Mouse (Mus musculus) adrenal gland, adult (tissue): ENCODE data around the gene Olfr560.
A peak's percentile ranks its signal among the peaks of the same experiment; 100 is the strongest.

Source experiments
- DNase-seq, 2 experiments: peaks; one replicate each; pipeline ENCODE4 v3.0.0; 2022 to 2023; ENCODE audit warnings: low spot score in 1 of 2; ENCODE audit not compliant: inconsistent age in 2 of 2

Olfr560 gene

DNA sequence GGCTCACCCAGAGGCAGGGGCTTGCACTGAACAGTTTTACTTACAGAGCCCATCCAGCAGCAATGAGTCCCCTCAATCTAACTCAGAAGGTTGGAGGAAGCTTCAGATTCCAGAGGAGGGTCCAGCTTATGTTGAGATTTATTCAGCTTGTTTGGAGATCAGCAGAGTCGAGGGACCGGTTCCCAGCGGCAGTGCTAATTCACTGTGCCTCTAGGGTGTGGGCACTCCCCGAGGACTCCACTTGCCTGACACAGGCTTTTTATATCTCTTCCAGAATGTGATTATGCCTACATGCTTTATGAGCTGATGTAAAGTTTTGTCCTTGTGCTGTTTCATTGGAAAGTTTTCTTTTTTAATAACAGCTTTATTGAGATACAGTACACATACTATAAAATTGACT is at the start of gene Olfr560, which contains the start of gene Olfr78:
TSS of gene Olfr560 (minus strand) at position 101 of the 400 bp plus-strand sequence.
TSS of gene Olfr78 (minus strand) at position 206 of the 400 bp plus-strand sequence.
- no peak for DNase-seq

DNA sequence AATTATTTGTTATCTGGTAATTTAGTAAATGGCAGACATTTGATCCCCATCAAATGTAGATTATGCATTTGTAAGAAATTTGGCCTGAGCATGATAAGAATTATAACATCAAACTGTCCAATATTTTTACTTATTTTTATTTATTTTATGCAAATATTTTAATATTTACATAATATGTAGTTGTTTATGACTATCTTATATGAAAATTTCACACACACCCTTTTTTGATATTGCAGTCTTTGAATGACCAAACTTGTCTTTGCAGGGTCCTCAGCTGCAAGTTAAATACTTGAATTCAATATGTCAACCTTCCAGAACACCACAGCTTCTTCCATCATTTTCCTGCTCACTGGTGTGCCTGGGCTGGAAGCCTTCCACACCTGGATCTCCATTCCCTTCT is 44.0 kb upstream of the Olfr560 start, which contains the start of gene Olfr564:
TSS of gene Olfr564 (plus strand) at position 301 of the 400 bp plus-strand sequence.
- DNase-seq = no peak

DNA sequence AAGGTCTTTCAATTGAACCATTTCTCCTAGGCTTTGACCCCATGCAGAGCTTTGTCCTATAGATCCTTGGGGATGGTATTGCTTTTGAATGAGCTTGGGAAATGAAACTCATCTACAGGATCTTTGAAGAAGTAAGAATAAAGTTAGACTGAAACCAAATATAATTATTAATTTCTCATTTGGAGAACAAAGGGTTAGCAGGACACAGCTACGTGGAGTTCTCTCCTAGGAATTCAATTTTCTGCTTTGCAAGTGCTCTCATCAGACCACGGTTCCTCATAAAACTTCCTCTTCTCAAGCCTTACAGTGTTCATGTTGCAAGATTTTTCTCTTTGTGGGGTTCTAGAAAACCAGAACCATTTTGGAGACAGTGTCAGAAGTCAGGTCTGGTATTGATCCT is 11.8 kb upstream of the Olfr560 start, which contains the start of gene Olfr561:
TSS of gene Olfr561 (plus strand) at position 301 of the 400 bp plus-strand sequence.
- DNase-seq = no peak

DNA sequence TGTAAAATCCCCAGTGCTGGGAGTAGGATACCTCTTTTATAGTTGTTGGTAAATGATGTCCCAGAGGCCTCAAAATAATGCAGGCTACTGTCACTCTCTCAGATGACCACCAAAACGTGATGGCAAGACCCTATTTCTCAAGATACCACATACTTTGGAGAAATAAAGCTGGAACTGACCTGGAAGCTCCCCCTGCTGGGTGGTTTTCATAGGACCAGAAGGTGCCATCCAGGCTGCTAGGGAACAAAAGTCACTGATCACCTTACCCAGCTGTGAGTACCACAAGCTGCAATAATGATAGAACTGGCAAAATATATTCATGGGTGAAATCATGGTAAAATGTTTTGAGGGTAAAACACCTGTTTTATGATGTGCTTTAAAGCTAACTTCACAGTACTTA is 7.1 kb downstream of the Olfr560 start:
- DNase-seq = peak in 1 of 2 experiments; percentile 47

DNA sequence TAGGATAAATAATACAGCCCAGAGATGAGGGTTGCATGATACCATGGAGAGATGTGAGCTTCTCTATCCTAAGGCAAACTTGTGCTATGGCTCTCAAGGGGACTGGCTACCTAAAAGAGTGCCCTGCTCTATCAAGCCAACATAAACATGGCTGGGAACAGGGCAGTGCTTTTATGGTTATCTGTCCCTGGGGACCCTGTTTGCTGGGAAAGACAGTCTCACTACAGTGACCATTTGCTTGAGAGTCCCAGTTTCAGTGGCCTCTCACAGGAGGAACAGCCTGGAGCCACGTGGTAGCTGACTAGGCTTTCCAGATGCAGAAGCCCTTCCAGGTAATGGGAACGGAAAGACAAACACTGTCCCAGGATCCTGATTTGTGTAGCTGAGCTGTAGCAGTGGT is 21.5 kb downstream of the Olfr560 start:
- DNase-seq = no peak

DNA sequence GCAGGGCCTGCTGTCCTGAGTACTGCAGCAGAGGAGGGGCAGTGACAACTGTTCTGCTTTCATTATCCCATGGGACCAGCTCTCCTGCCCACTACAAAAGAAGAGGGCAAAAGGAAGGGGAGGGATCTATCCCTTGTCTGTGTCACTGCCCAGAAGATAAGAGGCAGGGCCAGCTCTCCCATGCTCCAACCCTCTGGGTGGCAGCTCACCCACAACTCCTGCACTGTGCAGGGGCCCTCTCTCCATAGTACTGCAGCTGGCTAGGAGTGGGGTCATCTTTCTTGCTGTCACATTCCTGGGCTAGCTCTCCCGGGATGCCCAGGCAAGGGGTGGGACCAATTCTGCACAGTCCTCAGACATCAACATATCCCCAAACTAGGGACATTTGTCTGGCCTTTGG is 25.4 kb downstream of the Olfr560 start:
- no peak for DNase-seq

DNA sequence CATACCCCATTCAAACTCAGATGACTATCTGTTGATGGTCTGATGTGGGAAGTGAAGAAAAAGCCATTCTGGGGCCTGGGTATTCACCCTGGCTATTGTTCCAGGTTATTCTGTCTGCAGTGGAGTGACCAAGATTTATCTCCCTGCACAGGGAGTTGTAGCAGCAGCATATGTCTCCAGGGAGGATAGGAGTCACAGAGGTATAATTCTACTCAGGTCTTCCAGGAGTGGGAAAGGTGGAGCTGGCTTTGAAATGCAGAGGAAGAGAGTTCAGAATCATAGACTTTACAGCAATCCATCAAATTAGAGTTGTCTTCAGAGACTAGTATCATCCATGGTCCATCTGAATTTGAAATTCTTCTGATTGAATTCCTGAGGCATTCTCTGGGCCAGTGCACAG is 31.8 kb downstream of the Olfr560 start, which contains the start of gene Olfr559:
TSS of gene Olfr559 (minus strand) at position 101 of the 400 bp plus-strand sequence.
- no peak for DNase-seq

DNA sequence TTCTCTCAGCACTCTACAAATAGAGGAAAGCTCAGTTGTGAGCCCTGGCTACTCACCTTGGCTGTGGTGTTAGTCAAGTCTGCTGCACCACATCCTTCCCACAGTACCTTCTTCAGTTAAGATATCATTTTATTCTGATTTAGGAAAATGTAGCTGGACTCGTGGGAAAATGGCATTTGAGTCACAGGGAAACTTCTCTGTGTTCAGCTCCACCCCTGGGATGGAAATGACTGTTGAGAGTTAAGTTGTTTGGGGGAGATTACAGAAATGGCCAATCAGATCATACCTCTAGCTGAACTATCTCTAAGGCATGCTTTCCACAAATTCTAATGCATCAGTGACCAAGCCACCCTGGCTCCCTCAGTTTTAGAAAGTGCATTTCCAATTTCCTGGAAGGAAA is 40.2 kb downstream of the Olfr560 start, which contains the start of gene Olfr33:
TSS of gene Olfr33 (minus strand) at position 101 of the 400 bp plus-strand sequence.
- DNase-seq = peak in 1 of 2 experiments; percentile 10

DNA sequence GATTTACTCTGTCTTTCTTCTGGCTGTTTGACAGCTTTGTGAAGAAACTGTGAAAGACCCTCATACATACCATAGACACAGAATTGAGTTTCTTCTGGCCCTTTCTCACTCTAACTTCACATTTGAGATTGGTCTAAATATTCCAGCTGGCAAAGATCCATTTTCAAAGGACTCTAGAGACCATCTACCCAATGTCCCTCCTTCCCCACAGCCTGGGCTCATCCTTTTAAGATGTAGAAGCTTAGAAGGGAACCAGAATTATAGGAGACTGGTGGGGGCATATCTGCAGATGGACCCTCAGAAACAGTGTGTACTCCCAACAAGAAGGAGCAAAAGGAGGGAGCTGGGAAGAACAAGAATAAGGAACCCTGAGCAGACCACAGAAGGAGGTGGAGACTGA is 57.3 kb downstream of the Olfr560 start, which contains the start of gene Olfr558:
TSS of gene Olfr558 (plus strand) at position 301 of the 400 bp plus-strand sequence.
- DNase-seq = no peak
